Mouse (Mus musculus) NIH3T3 (cell line): ENCODE results near the gene Olfr1279.
"Not testable (repeated sequence)": the region's sequence is repeated elsewhere in the genome, so short reads cannot be mapped to it uniquely, and the experiment has no call there.

Experiments used
- DNase-seq: peaks from one replicate; pipeline ENCODE4 v3.0.0-alpha.2; 2012; ENCODE audit warnings: low read depth

Olfr1279 gene

DNA sequence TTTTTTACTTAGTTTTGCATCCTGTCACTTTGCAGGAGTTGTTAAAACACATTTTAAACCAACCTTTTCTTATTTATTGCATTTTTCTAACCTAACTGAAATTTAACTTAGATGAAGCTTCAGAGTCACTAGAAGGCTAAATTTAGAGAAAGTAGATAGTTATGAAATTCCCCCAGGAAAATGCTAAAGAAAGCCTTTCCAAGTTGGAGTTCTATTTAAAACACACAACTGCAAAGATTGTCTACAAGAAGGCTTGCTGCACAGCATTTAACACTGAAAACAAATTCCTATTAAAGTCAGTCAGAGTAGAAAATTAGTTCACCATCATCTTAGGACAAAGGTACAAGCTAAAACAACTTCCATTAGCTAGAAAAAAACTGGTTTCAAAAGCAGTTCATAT lies at the start of gene Olfr1279:
Gene Olfr1279 (plus strand): TSS at position 262 of the 400 bp plus-strand sequence.
- DNase-seq = no peak

DNA sequence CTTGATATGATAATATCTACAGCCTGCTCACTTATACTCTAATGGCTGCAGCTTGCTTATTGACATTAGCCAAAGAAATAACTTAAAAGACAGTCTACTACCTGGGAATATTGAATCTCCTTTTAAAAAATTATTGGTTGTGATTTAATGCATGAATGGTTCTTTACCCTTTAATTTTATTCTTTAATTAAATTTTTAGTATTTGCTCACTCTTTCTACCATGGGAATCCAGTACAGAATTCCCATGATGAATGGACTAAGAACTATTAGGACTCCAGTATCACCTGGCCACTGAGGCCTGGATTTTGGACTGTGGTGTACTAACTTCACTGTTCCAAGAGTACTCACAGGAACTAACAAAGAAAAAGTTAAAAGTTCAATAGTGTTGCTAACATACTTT lies 46.2 kb upstream of the Olfr1279 start, which contains the start of gene Olfr1276:
Gene Olfr1276 (plus strand): TSS at position 301 of the 400 bp plus-strand sequence.
- DNase-seq = no peak

DNA sequence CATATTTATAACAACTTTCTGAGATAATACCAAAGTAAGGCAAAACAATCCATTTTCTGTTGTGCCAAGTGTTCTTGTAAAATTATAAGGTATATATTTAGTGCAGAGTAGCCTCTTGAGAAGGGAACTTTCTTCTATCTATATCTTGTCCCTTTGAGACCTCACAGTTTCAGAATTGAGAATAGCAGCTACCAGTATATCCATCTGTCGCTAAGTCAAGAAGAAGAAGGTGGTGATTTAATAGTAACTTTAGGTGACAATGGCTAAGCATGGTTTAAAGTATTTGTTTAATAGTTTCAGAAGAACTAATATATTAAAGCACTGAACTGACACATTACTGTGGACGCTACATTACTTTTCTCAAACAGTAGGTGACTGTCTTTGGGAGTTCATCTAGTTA lies 26.4 kb upstream of the Olfr1279 start, which contains the start of gene Olfr1277:
Gene Olfr1277 (minus strand): TSS at position 101 of the 400 bp plus-strand sequence.
- no peak for DNase-seq

DNA sequence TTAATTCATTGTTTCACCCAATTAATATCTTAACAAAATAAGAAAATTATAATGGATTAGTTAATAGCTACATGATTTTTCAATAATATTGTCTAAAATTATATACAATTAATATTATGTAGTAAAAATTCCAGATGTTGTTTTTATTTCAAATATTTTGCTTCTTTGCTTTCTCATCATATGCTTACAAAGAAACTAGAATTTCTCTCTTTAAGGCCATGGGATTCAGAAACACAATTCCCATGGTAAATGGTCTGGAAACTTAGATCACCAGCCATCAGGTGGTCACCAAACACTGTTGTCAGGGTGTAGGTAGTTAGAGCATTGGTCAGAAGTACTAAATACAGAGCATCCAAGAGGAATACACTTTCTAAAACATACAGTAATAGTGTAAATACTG lies 10.6 kb upstream of the Olfr1279 start, which contains the start of gene Olfr1278:
Gene Olfr1278 (plus strand): TSS at position 301 of the 400 bp plus-strand sequence.
- DNase-seq = no peak

DNA sequence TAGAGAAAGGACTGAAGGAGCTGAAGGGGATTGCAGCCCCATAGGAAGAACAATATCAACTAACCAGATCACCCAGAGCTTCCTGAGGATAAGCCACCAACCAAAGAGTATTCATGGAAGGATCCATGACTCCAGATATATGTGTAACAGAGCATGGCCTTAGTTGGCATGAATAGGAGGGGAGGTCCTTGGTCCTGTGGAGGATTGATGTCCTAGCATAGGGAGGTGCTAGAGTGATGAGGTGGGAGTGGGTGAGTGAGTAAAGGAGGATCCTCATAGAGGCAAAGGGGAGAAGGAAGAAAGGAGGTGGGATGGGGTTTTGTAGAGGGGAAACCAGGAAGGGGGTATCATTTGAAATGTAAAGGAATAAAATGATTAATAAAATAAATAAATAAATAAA lies 1.9 kb upstream of the Olfr1279 start:
- no peak for DNase-seq

- no peak for DNase-seq
Measured at GRCm38 (mm10) chr2:111313717-111314116, 13.3 kb downstream of the Olfr1279 start, which contains the start of gene Olfr1280. Gene Olfr1280, plus strand, starts transcription at chr2:111314017.

DNA sequence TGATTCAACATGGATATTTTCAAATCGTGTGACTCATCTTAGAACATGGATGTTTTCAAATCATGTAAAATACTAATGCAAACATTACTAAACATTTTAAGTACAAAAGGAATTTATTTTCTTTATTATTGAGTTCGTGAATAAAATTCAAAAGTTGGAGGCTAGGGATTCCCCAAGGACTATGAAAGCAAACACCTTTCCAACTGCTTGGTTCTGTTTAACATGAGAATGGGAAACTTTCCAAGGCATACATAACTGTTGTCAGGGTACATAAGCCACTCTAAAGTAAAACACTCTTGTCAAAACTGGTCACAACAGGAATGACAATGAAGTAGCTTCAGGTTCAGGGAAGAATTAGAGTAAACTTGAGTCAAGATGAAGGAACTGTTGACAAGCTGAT lies 25.8 kb downstream of the Olfr1279 start, which contains the start of gene Olfr1281:
Gene Olfr1281 (plus strand): TSS at position 301 of the 400 bp plus-strand sequence.
- no peak for DNase-seq

DNA sequence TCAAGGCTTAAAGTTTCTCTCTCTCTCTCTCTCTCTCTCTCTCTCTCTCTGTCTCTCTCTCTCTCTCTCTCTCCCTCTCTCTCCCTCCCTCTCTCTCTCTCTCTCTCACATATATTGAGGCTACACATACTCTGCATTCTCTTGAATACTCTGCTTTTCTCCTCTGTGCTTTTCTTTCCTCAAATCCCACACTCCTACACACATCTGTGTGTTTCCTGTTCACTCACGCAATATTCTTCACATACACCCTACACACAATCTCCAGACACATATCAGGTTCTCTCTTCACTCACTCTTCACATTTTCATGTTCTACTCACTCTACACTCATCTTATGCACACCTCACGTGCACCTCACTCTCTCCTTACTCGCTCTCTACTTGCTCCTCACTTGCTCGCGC lies 33.3 kb downstream of the Olfr1279 start:
- not testable (repeated sequence) for DNase-seq

GRCm38 (mm10) chr2:111335976-111336375 lies 35.5 kb downstream of the Olfr1279 start, which contains the start of gene Olfr1282:
Gene Olfr1282, minus strand, starts transcription at chr2:111336076.
- no peak for DNase-seq
